Mouse (Mus musculus) gastrocnemius, adult 8-10 months (tissue): ENCODE measurements around the gene Hint3. TPM values are rescaled to one million over a fixed set of nuclear protein-coding genes. Genes with fewer than 3 reads are reported as not detected.

Experiments
- DNase-seq, 2 experiments: peaks; one replicate each; pipeline ENCODE4 v3.0.0; 2022; ENCODE audit warnings: low spot score in 2 of 2
- total RNA-seq, 4 experiments: library from RNA; stranded (reverse); gene quantifications; 2 replicates each; pipeline ENCODE4 v1.2.4; 2022

Hint3 gene
- total RNA-seq, 4 experiments from 2014 or later = 62.3 to 85.2 (median 73.5) TPM

DNA sequence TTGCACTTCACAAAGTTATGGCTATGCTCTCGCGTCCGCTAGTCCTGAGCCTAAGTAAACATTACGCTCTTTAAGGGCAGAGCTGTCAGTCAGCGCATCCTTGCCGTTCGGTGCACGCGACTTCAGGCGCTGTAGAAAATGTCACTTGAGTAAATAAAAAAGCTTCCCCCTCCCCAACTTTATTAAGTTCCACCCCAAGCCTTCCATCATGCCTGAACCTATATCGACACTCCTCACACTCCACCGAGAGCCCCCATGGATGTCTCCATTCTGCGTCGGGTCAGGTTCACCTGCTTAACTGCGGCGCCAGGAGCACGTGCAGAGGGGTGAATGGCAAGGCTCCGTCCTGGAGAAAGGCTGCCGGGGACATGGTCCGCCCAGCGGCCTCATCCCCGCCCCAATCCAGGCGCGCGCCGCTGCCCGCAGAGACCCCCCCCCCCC, 29.3 kb downstream of the Hint3 start:
- no peak for DNase-seq

DNA sequence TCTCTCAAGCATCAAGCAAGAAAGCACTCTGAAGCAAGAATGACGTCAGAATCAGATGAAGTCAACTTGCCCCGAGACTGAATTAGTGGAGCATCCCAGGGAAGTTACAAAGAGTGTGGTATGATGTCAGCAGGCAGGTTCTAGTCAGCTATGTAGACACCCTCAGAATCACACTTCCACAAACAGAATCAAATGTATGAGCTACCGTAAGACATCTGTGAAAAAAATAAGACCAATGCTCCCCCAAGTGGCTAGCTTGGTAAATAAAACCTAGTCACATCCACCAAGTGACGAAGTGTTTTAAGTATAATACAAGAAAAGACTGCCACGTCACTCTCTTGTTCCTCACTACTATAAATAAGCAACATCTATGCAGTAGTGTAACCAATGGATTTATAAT, 42.4 kb downstream of the Hint3 start:
- DNase-seq = no peak

DNA sequence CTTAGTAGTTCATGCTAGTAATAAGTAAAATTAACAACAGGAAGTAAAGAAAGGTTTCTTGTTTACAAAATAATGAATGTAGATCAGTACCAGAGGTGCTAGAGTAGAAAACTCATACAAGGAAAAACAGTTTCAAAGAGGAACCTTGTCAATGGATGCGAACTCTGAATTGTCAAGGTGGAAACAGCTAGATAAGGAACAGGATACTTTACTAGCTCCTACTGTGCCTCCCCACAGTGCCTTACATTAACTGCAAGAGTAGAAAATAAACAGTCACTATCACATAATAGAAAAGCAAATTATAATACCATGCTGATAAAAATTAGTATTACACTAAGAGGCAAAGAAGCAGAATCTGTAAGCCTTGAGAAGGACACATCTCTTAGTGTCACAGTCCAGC, 43.7 kb downstream of the Hint3 start:
- no peak for DNase-seq

DNA sequence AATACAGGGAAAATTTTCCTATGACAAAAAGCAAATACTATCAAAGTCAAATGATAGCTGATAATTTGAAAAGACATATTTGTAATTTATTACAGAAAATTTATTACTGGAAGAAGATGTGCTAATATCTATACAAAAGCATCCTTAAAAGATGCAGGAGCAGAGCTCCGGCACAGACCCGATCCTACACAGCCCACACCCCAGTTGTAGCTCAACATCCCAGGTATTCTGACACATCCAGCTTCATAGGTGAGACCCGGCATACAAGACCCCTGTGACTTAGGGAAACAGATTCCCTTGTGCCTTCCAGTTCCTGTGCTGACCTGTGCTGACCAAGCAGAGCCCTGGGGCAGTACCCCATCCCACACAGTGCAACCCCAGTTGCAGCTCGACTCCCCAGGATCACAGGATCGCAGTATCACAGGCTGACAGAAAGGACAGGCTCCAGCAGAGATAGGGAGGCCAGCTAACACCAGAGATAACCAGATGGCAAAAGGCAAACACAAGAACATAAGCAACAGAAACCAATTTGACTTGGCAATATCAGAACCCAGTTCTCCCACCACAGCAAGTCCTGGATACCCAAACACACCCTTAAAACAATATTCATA, 51.7 kb downstream of the Hint3 start:
- DNase-seq = no peak

DNA sequence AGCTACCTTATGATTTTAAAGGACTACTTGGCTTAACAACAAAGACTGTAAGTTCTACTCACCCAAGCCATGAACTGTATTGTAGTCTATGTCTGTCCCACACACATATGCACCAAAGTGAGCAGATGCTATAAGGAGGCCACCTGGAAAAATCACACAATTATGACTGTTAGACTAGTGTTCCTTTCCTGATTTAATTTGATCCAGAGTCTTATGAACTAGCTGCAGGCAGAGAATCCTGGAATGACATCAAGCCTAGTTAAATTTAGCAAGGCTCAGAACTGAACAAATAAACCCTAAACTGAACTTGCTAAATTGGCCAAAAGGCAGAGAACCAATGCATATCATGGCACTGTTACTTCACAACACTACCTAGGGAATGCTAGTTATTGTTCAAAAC, 63.1 kb downstream of the Hint3 start:
- DNase-seq = no peak

DNA sequence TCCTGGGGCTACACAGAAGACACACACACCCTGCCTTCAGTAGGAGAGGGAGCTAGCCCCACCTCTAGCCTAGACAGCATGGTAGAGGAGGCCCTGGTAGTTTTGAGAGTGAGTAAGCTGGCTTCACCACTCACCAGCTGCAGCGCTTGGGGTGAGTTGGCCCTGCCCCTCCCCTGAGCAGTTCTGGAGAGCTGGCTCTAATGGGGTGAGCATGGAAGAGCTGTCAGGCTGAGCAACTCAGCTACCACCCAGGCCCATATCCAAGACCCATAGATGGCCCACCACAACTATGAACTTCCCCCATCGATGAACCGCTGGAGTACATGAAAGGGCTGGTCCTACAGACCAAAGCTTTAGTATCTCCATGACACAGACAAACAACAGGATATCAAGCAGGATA, 64.8 kb downstream of the Hint3 start:
- no peak for DNase-seq

Other genes with a start within 250 kb of the Hint3 start
- gene Trmt11, start 28.9 kb downstream of the Hint3 start, total RNA-seq = 1 to 10 TPM; 2.6 to 4.4 (median 3.2) TPM
- 1 to 10 TPM; 1.1 to 2.3 (median 1.7) TPM for gene Ncoa7, start 173.7 kb upstream of the Hint3 start, total RNA-seq
- gene Hey2, start 213.2 kb upstream of the Hint3 start, total RNA-seq = under 1 TPM; 0.11 to 0.51 (median 0.47) TPM